Mouse (Mus musculus) Patski (cell line): ENCODE results near the gene Nipsnap1. TPM values are rescaled to one million over a fixed set of nuclear protein-coding genes. Genes with fewer than 3 reads are reported as not detected.

Source experiments
- ATAC-seq: fragments of 100-300 bp; one replicate; pipeline ENCODE4 v1.8.0; 2021
- CTCF ChIA-PET: fragments of 350-600 bp; sonication (Branson Sonifier 250); formaldehyde crosslinking; loops from one replicate; lab custom pipeline; 2022; ENCODE audit warnings: inconsistent platforms; lab: Charles Lee
- POLR2A ChIA-PET: fragments of 350-600 bp; sonication (Branson Sonifier 250); formaldehyde crosslinking; loops from one replicate; lab custom pipeline; 2022; ENCODE audit warnings: antibody characterized with exemption, inconsistent platforms; lab: Charles Lee
- DNase-seq: peaks from one replicate; pipeline ENCODE4 v3.0.0-alpha.2; 2011; ENCODE audit warnings: low read depth, low spot score
- H3K27me3 ChIP-seq: fragments of 371-371 bp; one replicate; pipeline ENCODE4 v1.5.1; 2021
- CTCF ChIP-seq: fragments of 100-300 bp; IDR thresholded peaks from one replicate; pipeline ENCODE4 v1.5.1; 2021
- in situ Hi-C: fragments of 300-500 bp; cut with MboI; formaldehyde crosslinking; loops from 3 replicates; pipeline ENCODE4 v1.11.1; 2018; ENCODE audit warnings: low pct_unique_long_range_greater_than_20kb, mixed read lengths
- polyA plus RNA-seq: library from polyadenylated mRNA; unstranded; gene quantifications from one replicate; pipeline ENCODE4 v1.2.3, GENCODE M21; 2021

The Nipsnap1 gene
- polyA plus RNA-seq, 1 experiment from 2014 or later = 94.7 TPM

- DNase-seq = no peak
- no peak for TF ChIP-seq CTCF
These were observed 11.7 kb upstream of the Nipsnap1 start for GRCm38 (mm10) chr11:4861816-4862604.

GRCm38 (mm10) chr11:4862730-4863129 lies 11.0 kb upstream of the Nipsnap1 start:
- no peaks in the 10 kb centered on the region for H3K27me3 ChIP-seq
- DNase-seq = no peak
- in situ Hi-C loops = loop anchor here (10.0 kb wide), 1 partner anchor 428 kb away; no protein-coding TSS in a partner anchor
- POLR2A ChIA-PET = interaction anchor here (0.5 to 0.7 kb wide), 2 partner anchors 14 to 30 kb away, joined by 3 read pairs; no protein-coding TSS in a partner anchor
- no peak for ATAC-seq
- CTCF ChIA-PET = interaction anchor here (1.0 kb wide), 1 partner anchor 20 kb away, joined by 3 read pairs; no protein-coding TSS in a partner anchor
- no peak for TF ChIP-seq CTCF

More at GRCm38 (mm10) chr11:4861816-4862604, 11.7 kb upstream of the Nipsnap1 start:
- no peak for ATAC-seq
- POLR2A ChIA-PET = interaction anchor here (0.5 to 0.7 kb wide), 2 partner anchors 13 to 29 kb away, joined by 3 read pairs; no protein-coding TSS in a partner anchor
- CTCF ChIA-PET = interaction anchor here (0.9 to 1.1 kb wide), 4 partner anchors 9 to 19 kb away, joined by 3 read pairs; no protein-coding TSS in a partner anchor
- no peaks in the 10 kb centered on the region for H3K27me3 ChIP-seq
- in situ Hi-C loops = loop anchor here (10.0 kb wide), 1 partner anchor 427 kb away; no protein-coding TSS in a partner anchor

GRCm38 (mm10) chr11:4865645-4866251 lies 8.0 kb upstream of the Nipsnap1 start:
- TF ChIP-seq CTCF = peak; percentile 75
- no peak for DNase-seq
- no peaks in the 10 kb centered on the region for H3K27me3 ChIP-seq
- no peak for ATAC-seq
- POLR2A ChIA-PET = no interaction called here
- CTCF ChIA-PET = interaction anchor here (1.0 to 2.6 kb wide), 8 partner anchors 8 to 28 kb away, joined by 3 to 11 read pairs (median 6); no protein-coding TSS in a partner anchor
- in situ Hi-C loops = loop anchor here (10.0 kb wide), 1 partner anchor 431 kb away; no protein-coding TSS in a partner anchor

- no peak for DNase-seq
- TF ChIP-seq CTCF = no peak
- no peaks in the 10 kb centered on the region for H3K27me3 ChIP-seq
- ATAC-seq = no peak
- CTCF ChIA-PET = no interaction called here
- in situ Hi-C loops = no loop called here
- POLR2A ChIA-PET = interaction anchor here (1.6 kb wide), 1 partner anchor 8 kb away, joined by 4 read pairs; no protein-coding TSS in a partner anchor
These were observed 800 bp downstream of the Nipsnap1 start for GRCm38 (mm10) chr11:4874551-4874950.

GRCm38 (mm10) chr11:4881087-4881486 lies 7.3 kb downstream of the Nipsnap1 start:
- DNase-seq (no peak), ATAC-seq (no peak)
- ChIA-PET CTCF (no interaction called here), POLR2A (no interaction called here)
- in situ Hi-C loops = no loop called here
- H3K27me3 ChIP-seq = no peaks in the 10 kb centered on the region
- TF ChIP-seq CTCF = no peak

- ChIA-PET POLR2A (interaction anchor here (1.5 kb wide), 1 partner anchor 9 kb away, joined by 4 read pairs; the partner anchor contains the start of gene Nipsnap1), CTCF (interaction anchor here (0.7 to 2.0 kb wide), 13 partner anchors 9 to 107 kb away, joined by 3 to 10 read pairs (median 4); partner anchors contain the start of gene Nipsnap1)
- no peaks in the 10 kb centered on the region for H3K27me3 ChIP-seq
- in situ Hi-C loops = no loop called here
- ATAC-seq (peak; percentile 90), DNase-seq (peak; percentile 61)
- peak; percentile 85 for TF ChIP-seq CTCF
These were observed 9.3 kb downstream of the Nipsnap1 start for GRCm38 (mm10) chr11:4882892-4883627.

GRCm38 (mm10) chr11:4885385-4885903 lies 11.7 kb downstream of the Nipsnap1 start:
- POLR2A ChIA-PET = interaction anchor here (0.6 kb wide), 1 partner anchor 262 kb away, joined by 5 read pairs; no protein-coding TSS in a partner anchor
- in situ Hi-C loops = no loop called here
- CTCF ChIA-PET = interaction anchor here (1.3 to 3.5 kb wide), 5 partner anchors 12 to 44 kb away, joined by 3 to 16 read pairs (median 4); partner anchors contain the start of gene Nipsnap1
- DNase-seq (no peak), ATAC-seq (no peak)
- peak; percentile 75 for TF ChIP-seq CTCF
- H3K27me3 ChIP-seq = no peaks in the 10 kb centered on the region

- POLR2A ChIA-PET = no interaction called here
These were observed 13.2 kb downstream of the Nipsnap1 start for GRCm38 (mm10) chr11:4886987-4887386.

More at GRCm38 (mm10) chr11:4886987-4887386, 13.2 kb downstream of the Nipsnap1 start:
- TF ChIP-seq CTCF = no peak
- no peaks in the 10 kb centered on the region for H3K27me3 ChIP-seq
- CTCF ChIA-PET = interaction anchor here (0.9 to 3.5 kb wide), 4 partner anchors 13 to 86 kb away, joined by 3 to 16 read pairs (median 4); no protein-coding TSS in a partner anchor
- no peak for DNase-seq
- no peak for ATAC-seq
- in situ Hi-C loops = no loop called here
